In genomic region chr3:125969458-125969857, GRCm38 (mm10) we compare ENCODE assay signal across 22 mouse cellular contexts. TPM values are rescaled to one million over a fixed set of nuclear protein-coding genes. Genes with fewer than 3 reads are reported as not detected.
A peak's percentile ranks its signal among the peaks of the same experiment; 100 is the strongest.
DNase-seq lines count a peak whose midpoint lies in the region; ATAC-seq and TF ChIP-seq lines count a peak whose summit lies in the region.
"Had no signal": no experiment of that assay in that cellular context is flagged by ENCODE, and none has a peak within 500 bp of the region (broad histone marks: within the 10 kb centered on the region; RNA-seq: fewer than 3 reads in every experiment).

No protein-coding gene starts in this region.

- intact Hi-C loops in left cerebral cortex, postnatal 4 days (cut with DNase I): no loop called here

- ATAC-seq in stomach, postnatal 0 days (ENCODE audit: low FRiP score, low TSS enrichment): peak; percentile 77
- ATAC-seq: forebrain, embryonic 14.5 days had no signal

- no peaks in the 10 kb centered on the region for H3K36me3 ChIP-seq in stomach, postnatal 0 days (ENCODE audit: control insufficient read depth, insufficient read depth, low read length)
- H3K36me3 ChIP-seq: embryonic facial prominence, embryonic 15.5 days; forebrain, embryonic 10.5 days; heart, embryonic 13.5 days; hindbrain, embryonic 15.5 days had no signal

- H3K9me3 ChIP-seq in stomach, postnatal 0 days (ENCODE audit: control insufficient read depth, low read length): no peaks in the 10 kb centered on the region
- H3K9me3 ChIP-seq: embryonic facial prominence, embryonic 15.5 days; forebrain, embryonic 10.5 days; heart, embryonic 13.5 days; hindbrain, embryonic 15.5 days had no signal

- H3K9ac ChIP-seq in stomach, postnatal 0 days (ENCODE audit: low read length): no peak overlapping the region
- H3K9ac ChIP-seq: embryonic facial prominence, embryonic 15.5 days; heart, embryonic 13.5 days; hindbrain, embryonic 15.5 days had no signal

- WGBS in stomach, postnatal 0 days: 54% methylated on average over 4 of the region's 4 CpGs

- TF ChIP-seq POLR2A in cortical plate, adult 2 months (IDR thresholded peaks at IDR 0.05; ENCODE audit: extremely low read depth, insufficient read depth, low read length): no peak

- H3K4me2 ChIP-seq in stomach, postnatal 0 days (replicated peaks; ENCODE audit: low read depth): no peak overlapping the region
- H3K4me2 ChIP-seq: embryonic facial prominence, embryonic 15.5 days; heart, embryonic 13.5 days; hindbrain, embryonic 15.5 days had no signal

- no peak overlapping the region for H3K4me3 ChIP-seq in cortical plate, adult 2 months (ENCODE audit: insufficient read depth, low read length)
- no peak overlapping the region for H3K4me3 ChIP-seq in stomach, postnatal 0 days (ENCODE audit: low read depth, low read length)
- H3K4me3 ChIP-seq: embryonic facial prominence, embryonic 15.5 days; erythroblast, embryonic 14.5 days; forebrain, embryonic 10.5 days; heart, embryonic 13.5 days; hindbrain, embryonic 15.5 days had no signal

- no peaks in the 10 kb centered on the region for H3K27me3 ChIP-seq in stomach, postnatal 0 days (ENCODE audit: control insufficient read depth, insufficient read depth, low read length)
- H3K27me3 ChIP-seq: embryonic facial prominence, embryonic 15.5 days; heart, embryonic 13.5 days; hindbrain, embryonic 15.5 days had no signal

- H3K27ac ChIP-seq in cortical plate, adult 2 months (ENCODE audit: insufficient read depth, low read length): peak overlapping the region; percentile 65; the same call in 1 of the 2 replicates
- no peak overlapping the region for H3K27ac ChIP-seq in stomach, postnatal 0 days (replicated peaks)
- H3K27ac ChIP-seq: embryonic facial prominence, embryonic 15.5 days; forebrain, embryonic 10.5 days; heart, embryonic 13.5 days; hindbrain, embryonic 15.5 days had no signal

- DNase-seq in layer of hippocampus, adult 11-12 months (ENCODE audit: low spot score): peak; percentile 8
- no peak for DNase-seq in layer of hippocampus, postnatal 14 days (ENCODE audit: low spot score in 2 of 2)
- DNase-seq in left cerebral cortex, adult 11 months (ENCODE audit: low spot score): peak; percentile 23
- DNase-seq in left cerebral cortex, postnatal 4 days: no peak
- no peak for DNase-seq in stomach, postnatal 0 days (ENCODE audit: low spot score)
- DNase-seq in adipocyte (ENCODE audit: low spot score): no peak
- DNase-seq in gastrocnemius, adult 18-20 months (ENCODE audit: low spot score): no peak
- DNase-seq: adrenal gland, postnatal 25 days; cerebellum, adult 2 months; cerebellum, postnatal 14 days; gastrocnemius, postnatal 36 days; heart, adult 11 months; heart, postnatal 36 days had no signal

- no peak for TF ChIP-seq EP300 in stomach, postnatal 0 days (optimal IDR thresholded peaks at IDR 0.05)

- no peaks in the 10 kb centered on the region for H3K4me1 ChIP-seq in cortical plate, adult 2 months (ENCODE audit: control insufficient read depth, insufficient read depth, low read length)
- no peaks in the 10 kb centered on the region for H3K4me1 ChIP-seq in stomach, postnatal 0 days (replicated peaks; ENCODE audit: control insufficient read depth, insufficient read depth)
- H3K4me1 ChIP-seq: embryonic facial prominence, embryonic 15.5 days; forebrain, embryonic 10.5 days; heart, embryonic 13.5 days; hindbrain, embryonic 15.5 days had no signal

- no peak for TF ChIP-seq CTCF in cortical plate, adult 2 months (IDR thresholded peaks at IDR 0.05; ENCODE audit: extremely low read depth, insufficient read depth, low read length)
- no peak for TF ChIP-seq CTCF in stomach, postnatal 0 days (IDR thresholded peaks at IDR 0.05; ENCODE audit: low read depth)

RNA-seq across cellular contexts. Expression of gene Ugt8a, which starts 31.0 kb away (rescaled TPM):
- total RNA-seq in layer of hippocampus, postnatal 14 days (2021): 10 to 100 TPM; 71.2 to 72.3 TPM
- total RNA-seq in left cerebral cortex, postnatal 4 days (2021): 1 to 10 TPM; 4.1 to 4.5 TPM
- polyA plus RNA-seq in cortical plate, adult 2 months (2012; rRNA removed): 43.3 and 54.5 TPM in 2 replicates
- 7.7 and 7.9 TPM in 2 replicates for polyA plus RNA-seq in stomach, postnatal 0 days (2015; fragmentation: Nextera tagmentation; extraction: Ambion mirVana)
- under 1 TPM; 0.73 to 0.85 TPM for total RNA-seq in gastrocnemius, adult 18-20 months (2021)
- total RNA-seq: adrenal gland, adult 18-20 months; adrenal gland, postnatal 25 days; heart, postnatal 36 days had no signal
- polyA plus RNA-seq: erythroblast, embryonic 14.5 days; heart, postnatal 0 days had no signal

Comparison
In these comparisons a context has a peak if more than half of its experiments do, and no peak if none do; other contexts are left out.
1. DNase-seq: peak in layer of hippocampus, adult 11-12 months (single experiment) and left cerebral cortex, adult 11 months (single experiment); none in layer of hippocampus, postnatal 14 days (0 of 2), left cerebral cortex, postnatal 4 days (single experiment), stomach, postnatal 0 days (single experiment), adipocyte (single experiment) and gastrocnemius, adult 18-20 months (single experiment).
2. RNA of gene Ugt8a, which starts 31.0 kb away (total RNA-seq): 71.2 to 72.3 TPM in layer of hippocampus, postnatal 14 days; 4.1 to 4.5 TPM in left cerebral cortex, postnatal 4 days and 0.73 to 0.85 TPM in gastrocnemius, adult 18-20 months; every median in the first group is over 10 times any median in the second.